ENCODE assay signal across 10 mouse cellular contexts in genomic region chr17:15088591-15089001, GRCm38 (mm10). TPM values are rescaled to one million over a fixed set of nuclear protein-coding genes. Genes with fewer than 3 reads are reported as not detected.
A peak's percentile ranks its signal among the peaks of the same experiment; 100 is the strongest.
DNase-seq lines count a peak whose midpoint lies in the region; ATAC-seq and TF ChIP-seq lines count a peak whose summit lies in the region.
"Had no signal": no experiment of that assay in that cellular context is flagged by ENCODE, and none has a peak within 500 bp of the region (broad histone marks: within the 10 kb centered on the region; RNA-seq: fewer than 3 reads in every experiment).

No protein-coding gene starts in this region.

- H3K27me3 ChIP-seq in forebrain, embryonic 13.5 days = no peaks in the 10 kb centered on the region
- no peaks in the 10 kb centered on the region for H3K27me3 ChIP-seq in limb, embryonic 10.5 days (ENCODE audit: low read depth, poor library complexity, severe bottlenecking)
- H3K27me3 ChIP-seq in stomach, postnatal 0 days (ENCODE audit: control insufficient read depth, insufficient read depth, low read length) = no peaks in the 10 kb centered on the region

- TF ChIP-seq EP300 in stomach, postnatal 0 days (optimal IDR thresholded peaks at IDR 0.05) = no peak

- intact Hi-C loops in left cerebral cortex, postnatal 4 days (cut with DNase I) = no loop called here

- no peaks in the 10 kb centered on the region for H3K9me3 ChIP-seq in forebrain, embryonic 13.5 days (replicated peaks)
- no peaks in the 10 kb centered on the region for H3K9me3 ChIP-seq in limb, embryonic 10.5 days (replicated peaks)
- no peaks in the 10 kb centered on the region for H3K9me3 ChIP-seq in stomach, postnatal 0 days (ENCODE audit: control insufficient read depth, low read length)

- peaks cover 40% of the 10 kb centered on the region for H3K4me1 ChIP-seq in forebrain, embryonic 13.5 days
- peaks cover 24% of the 10 kb centered on the region for H3K4me1 ChIP-seq in limb, embryonic 10.5 days
- H3K4me1 ChIP-seq in stomach, postnatal 0 days (replicated peaks; ENCODE audit: control insufficient read depth, insufficient read depth) = no peaks in the 10 kb centered on the region

- H3K9ac ChIP-seq in forebrain, embryonic 13.5 days = no peak overlapping the region
- H3K9ac ChIP-seq in stomach, postnatal 0 days (ENCODE audit: low read length) = no peak overlapping the region

- no peaks in the 10 kb centered on the region for H3K36me3 ChIP-seq in forebrain, embryonic 13.5 days (ENCODE audit: poor library complexity, severe bottlenecking)
- no peaks in the 10 kb centered on the region for H3K36me3 ChIP-seq in limb, embryonic 10.5 days
- H3K36me3 ChIP-seq in stomach, postnatal 0 days (ENCODE audit: control insufficient read depth, insufficient read depth, low read length) = no peaks in the 10 kb centered on the region

- ATAC-seq in forebrain, embryonic 13.5 days = peak; percentile 84
- ATAC-seq in stomach, postnatal 0 days (ENCODE audit: low FRiP score, low TSS enrichment) = no peak

- H3K4me3 ChIP-seq in forebrain, embryonic 13.5 days = no peak overlapping the region
- no peak overlapping the region; the same call in 1 of the 2 replicates for H3K4me3 ChIP-seq in limb, embryonic 10.5 days
- H3K4me3 ChIP-seq in stomach, postnatal 0 days (ENCODE audit: low read depth, low read length) = no peak overlapping the region

- WGBS in forebrain, embryonic 13.5 days = 16% methylated on average over 8 of the region's 8 CpGs
- 12% methylated on average over 8 of the region's 8 CpGs for WGBS in limb, embryonic 10.5 days
- 50% methylated on average over 8 of the region's 8 CpGs for WGBS in stomach, postnatal 0 days

- TF ChIP-seq CTCF in stomach, postnatal 0 days (IDR thresholded peaks at IDR 0.05; ENCODE audit: low read depth) = no peak

- H3K27ac ChIP-seq in forebrain, embryonic 13.5 days = peak overlapping the region; percentile 68
- H3K27ac ChIP-seq in limb, embryonic 10.5 days = peak overlapping the region; percentile 46; the same call in 1 of the 2 replicates
- H3K27ac ChIP-seq in stomach, postnatal 0 days (replicated peaks) = no peak overlapping the region
- H3K27ac ChIP-seq: kidney, postnatal 0 days had no signal

- H3K4me2 ChIP-seq in forebrain, embryonic 13.5 days = peak overlapping the region; percentile 24
- no peak overlapping the region for H3K4me2 ChIP-seq in stomach, postnatal 0 days (replicated peaks; ENCODE audit: low read depth)

- peak; percentile 82 for DNase-seq in left cerebral cortex, postnatal 4 days
- no peak for DNase-seq in left cerebral cortex, adult 8-10 months (ENCODE audit: low spot score in 2 of 2)
- DNase-seq in limb, embryonic 10.5 days (ENCODE audit: low spot score) = no peak
- peak; percentile 71 for DNase-seq in retina, embryonic 14.5 days (ENCODE audit: low spot score)
- no peak for DNase-seq in adipocyte (ENCODE audit: low spot score)
- no peak for DNase-seq in stomach, postnatal 0 days (ENCODE audit: low spot score)
- DNase-seq in adrenal gland, postnatal 14 days = no peak

RNA-seq across cellular contexts. Expression of gene Gm3448, which starts 47.3 kb away (rescaled TPM):
- total RNA-seq in left cerebral cortex, postnatal 4 days (2021) = 1 to 10 TPM; 6.6 to 7.7 TPM
- total RNA-seq in left cerebral cortex, adult 8-10 months (2022) = 1 to 10 TPM; 6.9 to 9.3 (median 8.1) TPM
- 5.6 and 7.0 TPM in 2 replicates for polyA plus RNA-seq in forebrain, embryonic 13.5 days (2015; fragmentation: Nextera tagmentation; extraction: Ambion mirVana)
- 3.7 and 3.9 TPM in 2 replicates for polyA plus RNA-seq in limb, embryonic 10.5 days (2016; fragmentation: Nextera tagmentation; extraction: Ambion mirVana)
- 2.9 and 3.9 TPM in 2 replicates for polyA plus RNA-seq in stomach, postnatal 0 days (2015; fragmentation: Nextera tagmentation; extraction: Ambion mirVana)
- total RNA-seq in adrenal gland, postnatal 14 days (2021) = 4.4 and 5.5 TPM in 2 replicates

RNA-seq across cellular contexts. Expression of gene Tcte3, which starts 47.3 kb away (rescaled TPM):
- 1 to 10 TPM in 1 of 2 experiments, under 1 TPM in 1; 0.79 to 3.2 TPM for total RNA-seq in left cerebral cortex, postnatal 4 days (2021)
- total RNA-seq in left cerebral cortex, adult 8-10 months (2022) = 1 to 10 TPM in 2 of 4 experiments, not detected in 2; 1.4 to 1.9 TPM
- polyA plus RNA-seq in forebrain, embryonic 13.5 days (2015; fragmentation: Nextera tagmentation; extraction: Ambion mirVana) = 0.41 TPM in 1 of 2 replicates, not detected in the other
- 1.5 TPM in 1 of 2 replicates, not detected in the other for polyA plus RNA-seq in limb, embryonic 10.5 days (2016; fragmentation: Nextera tagmentation; extraction: Ambion mirVana)
- polyA plus RNA-seq in stomach, postnatal 0 days (2015; fragmentation: Nextera tagmentation; extraction: Ambion mirVana) = 0.79 and 1.3 TPM in 2 replicates
- 1.9 and 2.3 TPM in 2 replicates for total RNA-seq in adrenal gland, postnatal 14 days (2021)
- total RNA-seq: liver, adult 2 months had no signal
- polyA plus RNA-seq: kidney, postnatal 0 days; liver, adult 2 months had no signal

RNA-seq across cellular contexts. Expression of gene Ermard, which starts 47.6 kb away (rescaled TPM):
- total RNA-seq in left cerebral cortex, postnatal 4 days (2021) = 10 to 100 TPM; 56.5 to 58.0 TPM
- total RNA-seq in left cerebral cortex, adult 8-10 months (2022) = 10 to 100 TPM; 45.4 to 57.1 (median 53.1) TPM
- 92.7 and 94.3 TPM in 2 replicates for polyA plus RNA-seq in forebrain, embryonic 13.5 days (2015; fragmentation: Nextera tagmentation; extraction: Ambion mirVana)
- polyA plus RNA-seq in limb, embryonic 10.5 days (2016; fragmentation: Nextera tagmentation; extraction: Ambion mirVana) = 76.1 and 100.0 TPM in 2 replicates
- 33.3 and 36.2 TPM in 2 replicates for polyA plus RNA-seq in stomach, postnatal 0 days (2015; fragmentation: Nextera tagmentation; extraction: Ambion mirVana)
- 50.0 and 59.9 TPM in 2 replicates for total RNA-seq in adrenal gland, postnatal 14 days (2021)

Comparison
In these comparisons a context has a peak if more than half of its experiments do, and no peak if none do; other contexts are left out.
1. DNase-seq: peak in left cerebral cortex, postnatal 4 days (single experiment) and retina, embryonic 14.5 days (single experiment); none in left cerebral cortex, adult 8-10 months (0 of 2), limb, embryonic 10.5 days (single experiment), adipocyte (single experiment), stomach, postnatal 0 days (single experiment) and adrenal gland, postnatal 14 days (single experiment).